Mouse (Mus musculus): ENCODE data around the gene Plekhh1. TPM values are rescaled to one million over a fixed set of nuclear protein-coding genes. Genes with fewer than 3 reads are reported as not detected.

Plekhh1 gene
- total and polyA plus RNA-seq, 3 experiments, result 0.35 to 2.3 TPM; not detected in 1

DNA sequence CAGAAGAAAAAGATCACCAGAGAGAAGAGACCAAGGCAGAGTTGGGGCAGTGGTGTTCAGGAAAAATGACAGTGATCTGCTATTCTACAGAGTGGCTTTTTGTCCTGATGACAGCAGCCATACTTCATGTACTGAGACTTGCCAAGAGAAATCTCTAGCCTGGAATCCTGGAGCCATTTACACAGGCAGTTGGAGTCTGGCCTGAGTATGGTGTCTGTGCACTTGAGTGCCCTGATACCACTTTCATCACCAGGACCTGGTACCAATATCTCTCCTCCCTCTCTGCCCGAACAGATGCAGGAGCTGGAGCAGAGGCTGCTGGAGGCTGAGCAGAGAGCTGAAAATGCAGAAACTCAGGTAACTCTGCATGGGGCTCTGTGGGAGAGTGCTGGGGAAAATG is 19.9 kb downstream of the Plekhh1 start:
- Histone ChIP-seq H3K9ac (ENCODE audit: control insufficient read depth, low read depth, low read length, poor library complexity, severe bottlenecking) (no peak overlapping the region), H3K27ac (ENCODE audit: control insufficient read depth, low read depth, low read length) (no peak overlapping the region), H3K9me3 (replicated peaks; ENCODE audit: insufficient read depth, low read length) (no peaks in the 10 kb centered on the region), H3K36me3 (ENCODE audit: control insufficient read depth in 1 of 2, insufficient read depth in 2 of 2, low read length in 2 of 2) (peaks cover 0 to 2% of the 10 kb centered on the region in 2 experiments; a peak in 1 of 4 replicates), H3K4me3 (ENCODE audit: control insufficient read depth in 1 of 2, insufficient read depth in 1 of 2, low read depth in 2 of 2, low read length in 2 of 2) (no peak overlapping the region), H3K4me1 (ENCODE audit: control insufficient read depth in 1 of 2, insufficient read depth in 2 of 2, low read length in 2 of 2) (peaks cover 0 to 7% of the 10 kb centered on the region in 2 experiments; a peak in 3 of 4 replicates), H3K27me3 (ENCODE audit: control insufficient read depth in 1 of 2, insufficient read depth in 2 of 2, low read length in 2 of 2) (no peaks in the 10 kb centered on the region), H3K79me2 (ENCODE audit: control insufficient read depth, insufficient read depth, low read length, poor library complexity) (no peaks in the 10 kb centered on the region)
- TF ChIP-seq BHLHE40 (IDR thresholded peaks at IDR 0.05; ENCODE audit: borderline replicate concordance, low read depth, low read length) (no peak), UBTF (IDR thresholded peaks at IDR 0.05; ENCODE audit: borderline replicate concordance, insufficient read depth, low read depth, low read length) (no peak), CHD2 (IDR thresholded peaks at IDR 0.05; ENCODE audit: low read length) (no peak), MAX (IDR thresholded peaks at IDR 0.05; ENCODE audit: low read length) (no peak), GABPA (IDR thresholded peaks at IDR 0.05; ENCODE audit: low read depth, low read length) (no peak), TBP (IDR thresholded peaks at IDR 0.05; ENCODE audit: low read depth, low read length) (no peak), GATA1 (IDR thresholded peaks at IDR 0.05; ENCODE audit: low read depth, low read length) (no peak), RCOR1 (IDR thresholded peaks at IDR 0.05; ENCODE audit: low read depth, low read length) (no peak), MAZ (IDR thresholded peaks at IDR 0.05; ENCODE audit: low read depth, low read length) (no peak), KAT2A (conservative IDR thresholded peaks at IDR 0.05; ENCODE audit: low read depth, low read length) (no peak), SMC3 (IDR thresholded peaks at IDR 0.05; ENCODE audit: low read depth, low read length) (no peak), MAFK (IDR thresholded peaks at IDR 0.05; ENCODE audit: borderline replicate concordance, low read depth, low read length) (no peak)
- DNase-seq (ENCODE audit: low read depth, low spot score), result no peak

DNA sequence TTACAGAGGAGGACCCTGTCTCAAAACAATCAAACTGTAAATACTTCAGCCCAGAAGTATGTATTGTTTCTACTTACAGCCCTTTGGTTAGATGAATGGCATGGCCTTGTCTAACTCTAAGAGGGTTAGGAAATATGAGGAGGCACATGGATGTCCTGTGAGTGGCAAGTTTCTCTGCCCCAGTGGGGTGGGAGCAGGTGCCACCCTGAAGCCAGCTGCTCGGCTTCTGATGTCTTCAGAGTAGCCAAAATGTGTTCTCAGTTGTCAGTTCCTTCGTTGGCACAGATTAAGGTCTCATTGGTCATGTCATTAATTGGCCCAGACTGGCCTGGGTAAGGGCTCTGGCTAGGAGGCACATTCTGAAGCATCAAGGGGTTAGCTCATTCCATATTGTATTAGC is 20.8 kb downstream of the Plekhh1 start:
- TF ChIP-seq TAL1 (IDR thresholded peaks at IDR 0.05; ENCODE audit: low read length), result no peak
- no peak for TF ChIP-seq ZKSCAN1 (IDR thresholded peaks at IDR 0.05; ENCODE audit: low read depth, low read length)
- no peak for TF ChIP-seq GABPA (IDR thresholded peaks at IDR 0.05; ENCODE audit: low read depth, low read length)
- no peak for TF ChIP-seq CHD1 (IDR thresholded peaks at IDR 0.05; ENCODE audit: low read depth, low read length)
- no peak for TF ChIP-seq RAD21 (IDR thresholded peaks at IDR 0.05; ENCODE audit: low read depth, low read length)
- no peak for TF ChIP-seq MXI1 (IDR thresholded peaks at IDR 0.05; ENCODE audit: low read depth, low read length)
- no peak for TF ChIP-seq ZMIZ1 (IDR thresholded peaks at IDR 0.05; ENCODE audit: low read depth, low read length)
- no peak for TF ChIP-seq POLR2AphosphoS5 (IDR thresholded peaks at IDR 0.05; ENCODE audit: borderline replicate concordance, low read depth, low read length)
- no peak for TF ChIP-seq MEF2A (IDR thresholded peaks at IDR 0.05; ENCODE audit: extremely low read depth, insufficient replicate concordance, low read depth, low read length, poor library complexity, severe bottlenecking)
- no peak for TF ChIP-seq ZC3H11A (IDR thresholded peaks at IDR 0.05; ENCODE audit: low read depth, low read length)
- no peak for TF ChIP-seq NELFE (IDR thresholded peaks at IDR 0.05; ENCODE audit: low read depth, low read length)
- no peak for TF ChIP-seq ZNF384 (IDR thresholded peaks at IDR 0.05; ENCODE audit: low read depth, low read length)
- TF ChIP-seq MYC (IDR thresholded peaks at IDR 0.05; ENCODE audit: low read depth, low read length), result no peak
- TF ChIP-seq BHLHE40 (IDR thresholded peaks at IDR 0.05; ENCODE audit: borderline replicate concordance, low read depth, low read length), result no peak
- no peak for TF ChIP-seq ETS1 (IDR thresholded peaks at IDR 0.05; ENCODE audit: low read depth, low read length)
- no peak for TF ChIP-seq POLR2A (IDR thresholded peaks at IDR 0.05; ENCODE audit: control insufficient read depth in 1 of 2, insufficient read depth in 1 of 2, low read depth in 1 of 2, low read length in 2 of 2, poor library complexity in 1 of 2)
- no peak for TF ChIP-seq RCOR1 (IDR thresholded peaks at IDR 0.05; ENCODE audit: low read depth, low read length)
- no peak for TF ChIP-seq USF1 (IDR thresholded peaks at IDR 0.05; ENCODE audit: low read depth, low read length)
- TF ChIP-seq TCF12 (IDR thresholded peaks at IDR 0.05; ENCODE audit: low read depth, low read length), result no peak
- TF ChIP-seq CTCF (IDR thresholded peaks at IDR 0.05 in 2 of 3, conservative IDR thresholded peaks at IDR 0.05 in 1 of 3; ENCODE audit: control insufficient read depth in 1 of 3, insufficient read depth in 1 of 3, low read depth in 2 of 3, low read length in 3 of 3, poor library complexity in 1 of 3, severe bottlenecking in 1 of 3), result no peak
- no peak overlapping the region for H3K27ac ChIP-seq (ENCODE audit: control insufficient read depth, low read depth, low read length)
- H3K79me2 ChIP-seq (ENCODE audit: control insufficient read depth, insufficient read depth, low read length, poor library complexity), result no peaks in the 10 kb centered on the region
- no peak for DNase-seq (ENCODE audit: low read depth, low spot score)
- H3K4me1 ChIP-seq (ENCODE audit: control insufficient read depth in 1 of 2, insufficient read depth in 2 of 2, low read length in 2 of 2), result peaks cover 0 to 7% of the 10 kb centered on the region in 2 experiments; a peak in 3 of 4 replicates
- H3K36me3 ChIP-seq (ENCODE audit: control insufficient read depth in 1 of 2, insufficient read depth in 2 of 2, low read length in 2 of 2), result peaks cover 0 to 2% of the 10 kb centered on the region in 2 experiments; a peak in 1 of 4 replicates
- H3K9me3 ChIP-seq (replicated peaks; ENCODE audit: insufficient read depth, low read length), result no peaks in the 10 kb centered on the region
- no peak overlapping the region for H3K9ac ChIP-seq (ENCODE audit: control insufficient read depth, low read depth, low read length, poor library complexity, severe bottlenecking)
- H3K27me3 ChIP-seq (ENCODE audit: control insufficient read depth in 1 of 2, insufficient read depth in 2 of 2, low read length in 2 of 2), result no peaks in the 10 kb centered on the region
- H3K4me3 ChIP-seq (ENCODE audit: control insufficient read depth in 1 of 2, insufficient read depth in 1 of 2, low read depth in 2 of 2, low read length in 2 of 2), result no peak overlapping the region

Data from MEL (cell line).